Mouse (Mus musculus) limb, embryonic 13.5 days (tissue): ENCODE measurements around the gene Pih1d1. TPM values are rescaled to one million over a fixed set of nuclear protein-coding genes. Genes with fewer than 3 reads are reported as not detected.

Source experiments
- ATAC-seq: fragments of 200-750 bp; cut with Nextera tagmentation; 2 replicates; pipeline ENCODE4 v1.8.0; 2017; ENCODE audit warnings: low read depth, moderate number of reproducible peaks, moderate TSS enrichment; ENCODE audit not compliant: low FRiP score
- H3K27ac ChIP-seq: fragments of 300-500 bp; sonication (generic); 2 replicates; pipeline ENCODE4 v1.5.1; 2015; ENCODE audit warnings: inconsistent platforms, mild to moderate bottlenecking, moderate library complexity
- H3K27me3 ChIP-seq: fragments of 300-500 bp; sonication (generic); 2 replicates; pipeline ENCODE4 v1.6.1; 2015; ENCODE audit warnings: mild to moderate bottlenecking, inconsistent platforms
- H3K36me3 ChIP-seq: fragments of 300-500 bp; sonication (generic); 2 replicates; pipeline ENCODE4 v1.6.1; 2015; ENCODE audit warnings: inconsistent platforms, mild to moderate bottlenecking, moderate library complexity
- H3K4me1 ChIP-seq: fragments of 300-500 bp; sonication (generic); 2 replicates; pipeline ENCODE4 v1.6.1; 2015; ENCODE audit warnings: inconsistent platforms
- H3K4me2 ChIP-seq: fragments of 300-500 bp; sonication (generic); replicated peaks from 2 replicates; pipeline ENCODE4 v1.6.1; 2015; ENCODE audit warnings: inconsistent platforms, mild to moderate bottlenecking, moderate library complexity
- H3K4me3 ChIP-seq: fragments of 300-500 bp; sonication (generic); 2 replicates; pipeline ENCODE4 v1.5.1; 2015; ENCODE audit warnings: moderate library complexity, mild to moderate bottlenecking, inconsistent platforms
- H3K9ac ChIP-seq: fragments of 300-500 bp; sonication (generic); 2 replicates; pipeline ENCODE4 v1.6.1; 2015; ENCODE audit warnings: mild to moderate bottlenecking, inconsistent platforms
- H3K9me3 ChIP-seq: fragments of 300-500 bp; sonication (generic); 2 replicates; pipeline ENCODE4 v1.6.1; 2016; ENCODE audit warnings: inconsistent platforms
- WGBS: fragments of 180-500 bp; shearing (Covaris S2); methylation state at CpG from one replicate; pipeline ENCODE4 v1.1.7; 2015; 5-methylcytosine and 5-hydroxymethylcytosine counted together
- microRNA counts: library from miRNA; unstranded; fragments of <30 nt; microRNA quantifications from one replicate; lab custom pipeline; 2016
- microRNA-seq: library from miRNA; unstranded; fragments of <30 nt; microRNA quantifications from one replicate; pipeline ENCODE4, GENCODE M21; 2016
- polyA plus RNA-seq: library from polyadenylated mRNA; unstranded; fragments of >200 nt; fragmentation: Nextera tagmentation; extraction: Ambion mirVana; gene quantifications from 2 replicates; pipeline ENCODE4 v1.2.1, GENCODE M21; 2015

The Pih1d1 gene
- polyA plus RNA-seq, 1 experiment from 2014 or later: 87.1 TPM

DNA sequence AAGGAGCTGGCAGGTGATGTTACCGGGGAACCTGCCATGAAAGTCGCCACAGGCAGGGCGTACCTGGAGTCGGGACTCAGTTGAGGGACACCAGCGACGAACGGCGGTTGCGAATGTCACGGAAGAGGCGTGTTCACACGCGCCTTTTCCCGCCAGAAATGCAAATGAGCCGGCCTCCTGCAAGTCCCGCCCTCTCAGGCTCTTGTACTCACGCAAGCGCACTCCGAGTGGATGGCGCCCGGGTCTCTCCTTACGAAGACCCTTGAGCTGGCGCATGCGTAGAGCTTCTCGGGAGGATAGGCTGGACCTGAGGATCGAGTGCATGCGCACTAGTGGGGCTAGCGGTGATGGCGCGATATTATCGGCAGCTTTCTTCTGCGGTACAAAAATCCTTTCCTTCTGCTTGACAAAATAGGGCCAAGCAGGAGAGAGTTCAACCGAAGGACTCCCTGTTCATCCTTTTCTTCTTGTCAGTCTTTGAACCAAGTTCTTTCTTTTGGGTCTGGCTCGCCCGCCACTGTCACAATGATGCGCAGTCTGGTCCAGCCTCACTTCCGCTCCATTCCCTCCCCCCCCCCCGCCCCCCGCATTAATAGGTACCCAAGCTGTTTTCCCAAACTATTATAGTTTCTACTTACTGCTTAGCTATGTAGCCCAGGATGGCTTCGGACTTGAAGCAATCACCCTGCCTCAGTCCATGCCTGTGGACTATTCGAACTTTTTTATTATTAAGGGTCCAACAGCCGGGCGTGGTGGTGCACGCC lies 50.5 kb downstream of the Pih1d1 start, which contains the start of gene Ccdc155:
Gene Ccdc155 (minus strand): TSS at position 513 of the 764 bp plus-strand sequence.
- Histone ChIP-seq H3K27me3 (peaks cover 17% of the 10 kb centered on the region), H3K9ac (peak within 1 kb of the TSS; percentile 53), H3K27ac (peak within 1 kb of the TSS; percentile 56; the same call in 1 of the 2 replicates), H3K36me3 (no peaks in the 10 kb centered on the region), H3K4me3 (peak within 1 kb of the TSS; percentile 49), H3K9me3 (0 out of 2 replicates have a peak, but pooled peaks cover 6% of the 10 kb centered on the region), H3K4me2 (peak within 1 kb of the TSS; percentile 66), H3K4me1 (no peaks in the 10 kb centered on the region)
- ATAC-seq: peak; percentile 97
- WGBS: 8% methylated on average over 44 of the region's 44 CpGs

DNA sequence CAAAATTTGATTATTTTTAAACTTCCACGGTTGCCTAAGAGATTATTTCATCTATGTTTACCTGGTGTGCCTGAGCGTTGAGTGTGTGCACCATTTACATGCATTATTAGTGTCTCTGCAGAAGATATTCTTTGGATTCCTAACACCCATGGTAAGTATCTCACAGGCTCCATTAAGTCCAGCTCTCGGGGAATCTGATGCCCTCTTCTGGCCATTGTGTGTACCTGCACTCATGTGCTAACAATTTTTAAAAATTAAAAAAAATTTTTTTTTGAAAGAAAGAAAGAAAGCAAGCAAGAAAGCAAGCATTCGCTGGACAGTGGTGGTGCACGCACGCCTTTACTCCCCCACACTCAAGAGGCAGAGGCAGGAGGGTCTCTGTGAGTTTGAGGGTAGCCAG lies 54.2 kb downstream of the Pih1d1 start:
- 0 out of 2 replicates have a peak, but pooled peaks cover 6% of the 10 kb centered on the region for H3K9me3 ChIP-seq

More for the DNA sequence above, 54.2 kb downstream of the Pih1d1 start:
- Histone ChIP-seq H3K4me3 (no peak overlapping the region), H3K4me2 (no peak overlapping the region), H3K36me3 (no peaks in the 10 kb centered on the region), H3K27ac (no peak overlapping the region), H3K27me3 (peaks cover 41% of the 10 kb centered on the region), H3K9ac (no peak overlapping the region), H3K4me1 (peaks cover 5% of the 10 kb centered on the region; the same call in 1 of the 2 replicates)
- ATAC-seq: no peak
- WGBS: 80% methylated on average over 6 of the region's 6 CpGs

MicroRNAs within 50 kb of the gene (microRNA counts, 519-probe panel; counts per million panel counts)
- 1,812 counts per million, percentile 21 among the panel's probes with 10 or more counts for microRNA mmu-miR-150 (lab: Ali Mortazavi, UCI)

Small RNA genes lying within 50 kb of the gene (microRNA-seq; reads per million reads assigned to microRNA genes)
- gene Mir150 (5.9 reads per million, percentile 20 among the genes with 10 or more reads in this experiment), gene Mir5121 (14.6 reads per million, percentile 31 among the genes with 10 or more reads in this experiment), gene Mir7055 (not detected)

Other genes starting within 250 kb of the Pih1d1 start
- 76.1 and 81.6 TPM in 2 replicates for gene Ap2a1, start 224.8 kb upstream of the Pih1d1 start, polyA plus RNA-seq
- gene Tsks, start 211.1 kb upstream of the Pih1d1 start, polyA plus RNA-seq: 0.23 and 0.25 TPM in 2 replicates
- 33.9 and 35.0 TPM in 2 replicates for gene Cpt1c, start 179.5 kb upstream of the Pih1d1 start, polyA plus RNA-seq
- gene Prmt1, start 167.7 kb upstream of the Pih1d1 start, polyA plus RNA-seq: 670 and 703 TPM in 2 replicates
- gene Irf3, start 156.7 kb upstream of the Pih1d1 start, polyA plus RNA-seq: 94.6 and 96.8 TPM in 2 replicates
- gene Bcl2l12, start 155.6 kb upstream of the Pih1d1 start, polyA plus RNA-seq: 77.3 and 78.4 TPM in 2 replicates
- gene Scaf1, start 137.9 kb upstream of the Pih1d1 start, polyA plus RNA-seq: 38.6 and 40.7 TPM in 2 replicates
- gene Rras, start 136.3 kb upstream of the Pih1d1 start, polyA plus RNA-seq: 27.5 and 29.1 TPM in 2 replicates
- 14.5 and 15.3 TPM in 2 replicates for gene Prr12, start 101.4 kb upstream of the Pih1d1 start, polyA plus RNA-seq
- 71.2 and 71.4 TPM in 2 replicates for gene Nosip, start 91.9 kb upstream of the Pih1d1 start, polyA plus RNA-seq
- gene Prrg2, start 91.6 kb upstream of the Pih1d1 start, polyA plus RNA-seq: 22.3 and 24.5 TPM in 2 replicates
- gene Rcn3, start 62.1 kb upstream of the Pih1d1 start, polyA plus RNA-seq: 462 and 483 TPM in 2 replicates
- 44.0 and 45.4 TPM in 2 replicates for gene Fcgrt, start 50.5 kb upstream of the Pih1d1 start, polyA plus RNA-seq
- gene Rps11, start 29.9 kb upstream of the Pih1d1 start, polyA plus RNA-seq: 1,512 and 1,535 TPM in 2 replicates
- 1,305 and 1,326 TPM in 2 replicates for gene Rpl13a, start 25.5 kb upstream of the Pih1d1 start, polyA plus RNA-seq
- 0.60 and 0.75 TPM in 2 replicates for gene Gm45713, start 18.1 kb upstream of the Pih1d1 start, polyA plus RNA-seq
- 1.0 and 1.2 TPM in 2 replicates for gene Flt3l, start 17.9 kb upstream of the Pih1d1 start, polyA plus RNA-seq
- 45.1 and 46.4 TPM in 2 replicates for gene Aldh16a1, start 281 bp downstream of the Pih1d1 start, polyA plus RNA-seq
- gene Slc17a7, start 9.6 kb downstream of the Pih1d1 start, polyA plus RNA-seq: 0.19 and 0.23 TPM in 2 replicates
- gene Gfy, start 25.3 kb downstream of the Pih1d1 start, polyA plus RNA-seq: not detected in 2 replicates
- gene Pth2, start 26.7 kb downstream of the Pih1d1 start, polyA plus RNA-seq: not detected in 2 replicates
- 0.93 and 1.4 TPM in 2 replicates for gene Ccdc155, start 50.6 kb downstream of the Pih1d1 start, polyA plus RNA-seq
- 1.3 and 1.4 TPM in 2 replicates for gene Dkkl1, start 57.8 kb downstream of the Pih1d1 start, polyA plus RNA-seq
- gene Tead2, start 61.5 kb downstream of the Pih1d1 start, polyA plus RNA-seq: 259 and 263 TPM in 2 replicates
- gene Cd37, start 84.8 kb downstream of the Pih1d1 start, polyA plus RNA-seq: 1.3 and 2.1 TPM in 2 replicates
- gene Slc6a16, start 86.8 kb downstream of the Pih1d1 start, polyA plus RNA-seq: 0.28 and 0.43 TPM in 2 replicates
- not detected in 2 replicates for gene Slc6a21, start 123.2 kb downstream of the Pih1d1 start, polyA plus RNA-seq
- 15.8 and 19.6 TPM in 2 replicates for gene Trpm4, start 179.5 kb downstream of the Pih1d1 start, polyA plus RNA-seq
- 3.9 and 4.3 TPM in 2 replicates for gene Hrc, start 181.0 kb downstream of the Pih1d1 start, polyA plus RNA-seq
- 5.2 and 6.9 TPM in 2 replicates for gene Ppfia3, start 212.7 kb downstream of the Pih1d1 start, polyA plus RNA-seq
- 1.4 and 2.5 TPM in 2 replicates for gene Lin7b, start 216.3 kb downstream of the Pih1d1 start, polyA plus RNA-seq
- gene Snrnp70, start 241.4 kb downstream of the Pih1d1 start, polyA plus RNA-seq: 262 and 283 TPM in 2 replicates